Mouse (Mus musculus) urinary bladder, postnatal 10 days (tissue): ENCODE results near the gene Rapgef1.

ENCODE experiments used
- DNase-seq: peaks from one replicate; pipeline ENCODE4 v3.0.0; 2022; ENCODE audit warnings: low spot score

Gene Rapgef1

DNA sequence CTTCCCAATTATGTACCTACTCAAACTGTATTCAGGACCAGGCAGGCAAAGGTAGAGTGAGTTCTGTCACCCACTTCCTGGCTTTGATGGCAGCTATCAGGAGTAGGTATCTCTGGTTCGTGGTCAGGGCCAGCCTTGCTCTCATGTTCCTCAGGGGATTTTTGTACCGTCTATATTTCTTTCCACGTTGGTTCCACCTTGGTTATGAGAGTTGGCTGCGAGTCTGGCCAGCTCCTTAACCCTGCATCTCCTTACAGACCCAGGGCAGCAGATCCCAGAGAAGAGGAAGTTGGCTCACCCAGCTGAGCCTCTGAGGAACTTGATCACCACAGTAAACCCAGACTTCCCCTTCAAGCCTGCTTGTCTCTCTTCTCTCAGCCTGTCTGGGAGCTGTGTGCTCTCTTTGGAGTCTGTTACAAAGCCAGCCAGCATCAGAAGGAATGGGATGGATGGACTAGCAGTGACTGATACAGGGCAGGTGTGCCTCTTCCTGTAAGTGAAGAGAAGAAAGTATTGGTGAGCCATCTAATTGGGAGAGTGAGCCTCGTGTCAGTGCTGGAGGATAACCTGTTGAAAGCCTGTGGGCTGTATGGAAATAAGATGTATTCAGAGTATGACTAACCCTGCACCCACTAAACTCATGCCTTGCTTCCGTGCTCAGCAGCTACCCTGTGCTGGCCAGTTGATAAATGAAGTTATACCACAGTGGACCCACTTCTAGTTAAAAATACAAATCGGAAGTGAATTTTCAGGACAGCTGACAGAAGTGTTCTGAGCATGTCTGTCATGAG, 53.4 kb downstream of the Rapgef1 start:
- no peak for DNase-seq

- DNase-seq = no peak
These were observed 54.6 kb downstream of the Rapgef1 start for GRCm38 (mm10) chr2:29674087-29674486.

DNA sequence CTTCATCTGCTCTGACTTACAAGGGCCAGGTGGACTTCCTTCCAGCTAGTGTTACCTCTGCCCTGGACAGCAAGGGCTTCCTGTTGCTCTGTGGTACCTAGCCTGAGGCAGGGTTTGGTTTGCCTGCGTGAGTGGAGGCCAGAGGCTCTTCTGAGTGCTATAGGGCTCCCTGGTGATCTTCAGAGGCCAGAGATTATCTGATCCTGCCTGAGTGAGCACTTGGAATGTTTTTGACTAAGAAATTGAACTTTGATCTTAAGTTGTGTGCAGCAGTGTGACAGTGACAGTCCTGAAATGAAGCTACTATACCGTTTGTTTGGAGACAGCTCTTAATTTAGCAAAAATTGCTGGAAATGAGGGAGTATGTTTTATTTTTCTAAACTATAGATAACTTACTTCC, 55.0 kb downstream of the Rapgef1 start:
- no peak for DNase-seq

- no peak for DNase-seq
These were observed 56.3 kb downstream of the Rapgef1 start for GRCm38 (mm10) chr2:29675846-29676245.

- no peak for DNase-seq
These were observed 57.0 kb downstream of the Rapgef1 start for GRCm38 (mm10) chr2:29676513-29676912.

DNA sequence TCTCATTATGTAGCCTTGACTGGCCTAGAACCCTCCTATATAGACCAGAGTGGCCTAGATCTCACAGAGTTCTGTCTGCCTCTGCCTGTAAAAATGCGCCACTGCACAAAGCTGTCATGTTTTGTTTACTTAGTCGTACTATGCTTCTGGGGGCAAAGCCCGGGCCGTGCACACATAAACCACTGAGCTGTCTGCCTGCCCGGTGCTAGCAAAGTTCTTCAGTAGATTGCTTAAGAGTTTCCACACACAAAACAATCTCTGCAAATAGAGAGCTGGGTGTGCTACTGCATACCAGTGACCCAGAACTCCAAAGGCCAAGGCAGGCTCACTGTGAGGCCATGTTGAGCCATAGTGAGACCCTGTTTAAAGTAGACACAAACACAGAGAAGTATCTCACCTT, 58.3 kb downstream of the Rapgef1 start:
- DNase-seq = no peak

GRCm38 (mm10) chr2:29678524-29678923, 59.0 kb downstream of the Rapgef1 start:
- DNase-seq = no peak

DNA sequence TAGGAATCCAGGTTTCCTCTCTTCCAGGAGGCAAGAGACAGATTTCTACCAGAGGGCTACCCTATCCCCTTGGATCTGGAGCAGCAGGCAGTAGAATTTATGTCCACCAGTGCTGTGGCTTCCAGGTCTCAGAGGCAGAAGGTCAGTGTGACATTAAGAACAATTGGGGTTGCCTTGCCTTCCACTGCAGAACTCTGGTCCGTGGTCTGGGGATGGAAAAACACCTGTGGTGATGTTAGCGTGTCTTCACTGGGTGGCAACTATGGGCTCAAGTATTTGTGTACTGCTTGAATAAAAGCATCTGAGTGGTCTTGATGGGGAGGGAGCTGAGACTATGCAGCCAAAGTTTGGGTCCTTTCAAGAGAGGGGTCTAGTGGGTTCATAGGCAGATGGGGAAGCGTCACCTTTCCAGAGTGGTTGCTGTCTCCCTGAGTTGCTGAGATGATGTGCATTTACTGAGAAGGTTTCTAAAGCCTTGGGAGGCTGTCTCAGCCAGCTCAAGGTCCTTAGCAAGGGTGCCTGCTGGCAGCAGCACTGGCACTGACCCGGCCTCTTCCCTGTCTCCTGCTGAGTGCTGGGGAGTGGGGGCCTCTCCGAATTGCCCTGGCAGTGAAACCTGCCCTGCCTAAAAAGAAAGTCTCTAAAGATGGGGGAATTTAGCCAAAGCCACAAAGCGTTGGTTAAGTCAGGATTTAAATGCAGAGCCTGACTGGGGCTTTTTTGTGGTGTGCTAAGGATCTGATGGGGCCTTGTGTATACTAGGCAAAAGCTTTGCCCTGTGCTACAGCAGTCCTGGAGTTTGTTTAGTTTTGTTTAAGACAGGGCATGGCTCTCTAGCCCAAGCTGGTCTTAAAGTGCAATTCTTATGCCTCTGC, 60.4 kb downstream of the Rapgef1 start:
- DNase-seq = no peak

DNA sequence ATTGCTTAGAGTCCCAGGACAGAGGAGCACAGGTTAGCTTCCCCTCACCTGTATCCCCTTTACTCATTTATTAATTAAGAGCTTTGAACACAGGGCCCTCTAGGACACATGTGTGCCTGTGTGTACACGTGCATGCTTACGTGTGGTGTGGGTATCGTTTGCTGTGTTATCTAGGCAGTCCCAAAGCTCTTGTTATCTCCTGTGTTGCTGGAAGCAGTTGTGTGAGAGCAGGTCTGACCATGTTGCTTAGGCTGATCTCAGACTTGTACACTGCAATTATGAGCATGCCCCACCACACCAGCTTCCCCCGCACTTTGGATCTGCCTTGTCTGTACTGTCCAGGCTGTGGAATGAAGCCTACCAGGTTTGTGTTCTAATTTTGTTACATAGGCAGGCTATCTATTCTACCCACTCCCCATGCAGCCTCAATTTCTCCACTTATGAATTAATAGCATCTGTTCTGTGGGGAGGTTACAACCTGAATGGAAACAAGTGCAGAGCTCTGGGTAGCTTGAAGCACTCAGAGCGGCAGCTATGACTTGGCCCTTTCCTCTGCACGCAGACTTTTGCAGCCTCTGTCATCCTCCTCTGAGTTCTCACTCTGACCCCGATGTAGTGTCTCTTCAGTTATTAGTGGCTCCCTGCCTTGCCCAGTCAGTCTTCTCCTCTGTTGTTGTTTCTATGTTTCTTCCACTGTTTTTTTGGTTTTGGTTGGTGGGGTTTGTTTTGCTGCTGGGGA, 63.9 kb downstream of the Rapgef1 start:
- DNase-seq = no peak

GRCm38 (mm10) chr2:29684498-29684897, 65.0 kb downstream of the Rapgef1 start:
- DNase-seq = no peak

GRCm38 (mm10) chr2:29689014-29689413, 69.5 kb downstream of the Rapgef1 start:
- DNase-seq = no peak

- no peak for DNase-seq
These were observed 70.0 kb downstream of the Rapgef1 start for GRCm38 (mm10) chr2:29689495-29689894.

DNA sequence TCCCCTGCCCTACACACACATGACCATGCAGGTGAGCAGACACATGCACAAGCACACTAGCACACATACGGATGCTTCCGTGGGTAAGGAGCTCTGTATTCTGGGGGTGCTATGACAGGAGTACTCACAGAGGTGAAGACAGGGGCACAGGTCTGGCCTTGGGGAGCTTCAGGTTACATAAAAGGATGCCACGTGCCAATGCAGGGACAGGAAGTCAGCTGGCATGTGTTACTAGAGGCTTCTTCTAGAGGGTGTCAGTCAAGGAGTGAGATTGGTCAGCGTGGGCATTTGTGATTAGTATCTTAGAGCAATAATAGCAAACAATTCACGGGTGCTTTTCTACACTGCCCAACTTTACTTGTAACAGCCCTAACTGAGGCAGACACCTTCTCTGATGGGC, 71.5 kb downstream of the Rapgef1 start:
- DNase-seq = no peak

DNA sequence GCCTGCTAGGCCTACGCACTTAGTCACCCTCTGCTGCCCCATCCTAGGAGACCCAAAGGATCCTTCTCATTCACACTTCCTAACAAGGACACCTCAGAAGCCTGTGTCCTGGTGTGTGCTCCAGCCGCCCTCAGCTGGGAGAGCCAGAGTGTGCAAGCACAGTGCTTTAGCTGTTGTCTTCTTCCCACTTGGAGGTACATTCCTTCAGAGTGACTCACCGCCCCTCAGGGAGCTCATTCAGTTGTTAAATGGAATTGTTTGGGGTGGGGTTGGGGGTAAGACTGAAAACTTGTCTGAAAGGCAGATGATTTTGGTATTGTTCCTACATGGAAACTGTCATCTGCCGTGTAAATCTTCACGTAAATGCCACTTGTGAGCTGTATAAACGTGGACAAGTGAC, 72.0 kb downstream of the Rapgef1 start:
- DNase-seq = no peak

DNA sequence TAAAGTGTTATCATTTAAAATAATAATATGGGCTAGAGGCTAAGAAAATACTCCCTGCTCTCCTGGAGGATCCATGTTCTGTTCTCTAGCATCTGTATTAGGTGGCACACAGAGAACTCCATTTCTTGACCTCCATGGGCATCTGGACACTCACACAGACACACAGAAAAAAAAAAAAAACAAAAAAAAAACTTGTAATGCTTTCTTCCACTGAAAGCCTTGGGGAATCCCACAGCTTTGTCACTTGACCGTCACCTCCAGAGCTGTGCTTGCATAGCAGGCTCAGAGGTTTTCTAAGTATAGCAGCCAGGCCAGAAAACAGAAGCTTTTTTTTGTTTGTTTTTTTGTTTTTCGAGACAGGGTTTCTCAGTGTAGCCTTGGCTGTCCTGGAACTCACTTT, 72.7 kb downstream of the Rapgef1 start:
- DNase-seq = no peak

DNA sequence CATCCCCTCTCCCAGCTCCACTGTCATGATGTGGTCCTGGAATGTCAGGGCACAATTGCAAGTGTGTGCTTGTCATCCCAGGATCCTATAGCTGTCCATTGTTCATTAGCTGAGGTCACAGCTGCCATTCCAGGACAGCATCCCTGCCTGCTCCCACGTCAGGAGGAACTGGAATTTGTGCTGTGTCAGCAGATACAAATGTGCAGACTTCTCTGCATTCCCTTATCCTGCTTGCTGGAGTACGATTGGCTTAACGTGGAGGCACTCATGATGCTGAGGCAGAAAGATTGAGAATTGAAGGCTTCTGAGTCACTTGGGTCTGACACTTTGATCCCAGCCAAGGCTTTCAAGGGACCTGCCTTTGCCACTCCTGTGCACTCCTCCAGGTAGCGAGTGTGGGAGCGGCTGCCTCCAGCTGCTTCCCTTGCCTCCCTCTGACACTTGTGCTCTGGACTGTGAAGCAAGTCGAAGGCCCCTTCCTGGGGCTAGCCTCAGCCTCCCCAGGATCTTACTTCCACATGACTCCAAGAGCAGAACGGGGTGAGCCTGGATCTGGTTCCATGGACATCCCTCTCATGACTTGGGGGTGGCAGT, 76.8 kb downstream of the Rapgef1 start:
- DNase-seq = no peak

DNA sequence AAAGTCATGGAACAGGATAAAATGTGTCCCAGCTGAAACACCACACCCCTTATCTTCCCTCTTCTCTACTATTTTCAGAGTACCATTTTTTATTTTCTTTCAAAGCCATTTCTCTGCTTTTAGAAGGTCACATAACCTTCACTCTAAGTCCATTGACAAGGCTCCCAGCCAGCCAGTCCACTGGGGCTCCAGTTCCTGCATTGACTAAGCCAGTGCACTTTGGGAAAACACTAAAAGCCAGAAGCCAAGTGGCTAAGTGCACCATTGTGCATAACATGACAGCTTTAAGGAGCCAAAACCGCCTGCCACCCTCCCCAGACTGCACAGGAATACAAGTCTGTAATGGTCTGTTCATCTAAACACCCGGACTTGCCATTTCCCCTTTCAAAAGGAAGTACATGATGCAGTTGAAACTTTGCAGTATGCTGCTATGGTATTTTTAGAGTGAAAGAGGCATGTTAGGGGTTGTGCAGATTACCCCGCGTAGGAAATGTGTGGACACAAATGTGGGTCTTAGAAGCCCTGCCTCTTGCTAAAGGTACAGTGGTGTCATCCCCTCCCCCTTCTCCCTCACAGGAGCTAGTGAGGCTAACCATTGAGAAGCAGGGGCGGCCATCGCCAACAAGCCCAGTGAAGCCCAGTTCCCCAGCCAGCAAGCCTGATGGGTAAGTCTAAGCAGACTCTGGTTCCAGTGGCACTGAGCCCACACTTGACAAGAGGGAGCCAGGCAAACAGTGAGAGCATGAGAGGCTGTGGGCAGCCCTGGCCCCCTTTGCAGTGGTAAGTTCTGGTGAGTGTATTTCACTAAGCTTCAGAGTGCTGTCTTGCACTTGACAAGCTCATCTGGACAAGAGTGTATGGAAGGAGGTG, 79.1 kb downstream of the Rapgef1 start:
- no peak for DNase-seq

DNA sequence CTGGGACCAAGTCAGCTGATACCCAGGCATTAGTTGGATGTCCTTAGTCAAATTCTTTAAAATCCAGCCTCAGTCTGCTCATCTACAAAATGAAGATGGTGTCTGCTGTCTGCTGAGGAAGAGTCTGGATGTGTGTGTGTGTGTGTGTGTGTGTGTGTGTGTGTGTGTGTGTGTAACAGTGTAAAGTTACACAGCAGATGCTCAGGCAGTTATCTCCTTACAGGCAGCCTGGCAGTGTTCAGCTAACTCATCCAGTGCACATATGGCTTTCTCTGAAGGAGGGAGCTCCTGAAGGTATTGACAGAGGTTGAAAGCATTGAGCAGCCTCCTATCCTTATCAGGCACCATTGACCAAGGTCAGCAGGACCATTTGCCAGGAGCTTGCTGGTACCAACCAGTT, 81.4 kb downstream of the Rapgef1 start:
- no peak for DNase-seq

- DNase-seq = no peak
These were observed 81.9 kb downstream of the Rapgef1 start for GRCm38 (mm10) chr2:29701393-29701792.

- no peak for DNase-seq
These were observed 82.7 kb downstream of the Rapgef1 start for GRCm38 (mm10) chr2:29702189-29702588.
